In the genomic region with DNA sequence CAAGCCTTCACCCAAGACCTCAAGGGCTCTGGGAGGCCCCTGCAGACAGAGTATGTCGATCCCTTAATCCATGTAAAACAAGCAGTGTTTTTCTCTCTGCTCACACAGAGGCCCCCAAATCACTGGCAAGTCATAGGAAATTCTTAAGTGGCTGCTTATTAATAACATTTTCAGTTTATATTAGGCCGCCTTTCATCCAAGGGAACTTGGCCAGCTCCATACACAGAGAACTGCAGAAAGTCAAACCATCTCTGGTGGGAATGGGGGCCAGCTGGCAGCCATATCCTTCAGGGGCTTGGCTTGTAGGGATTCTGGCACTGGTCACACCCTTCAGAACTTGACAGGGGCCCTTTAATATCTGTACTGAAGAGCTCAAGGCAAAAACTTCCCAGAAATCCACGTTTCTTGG, we compare ENCODE assay signal across 9 mouse cellular contexts.
A peak's percentile ranks its signal among the peaks of the same experiment; 100 is the strongest.
DNase-seq lines count a peak whose midpoint lies in the region; ATAC-seq and TF ChIP-seq lines count a peak whose summit lies in the region.
"Had no signal": no experiment of that assay in that cellular context is flagged by ENCODE, and none has a peak within 500 bp of the region (broad histone marks: within the 10 kb centered on the region; RNA-seq: fewer than 3 reads in every experiment).

No protein-coding gene starts in this region.

- no peak overlapping the region for H3K9ac ChIP-seq in hindbrain, embryonic 13.5 days
- H3K9ac ChIP-seq in hindbrain, embryonic 11.5 days (ENCODE audit: low read depth, low read length): no peak overlapping the region
- H3K9ac ChIP-seq in neural tube, embryonic 15.5 days (replicated peaks): no peak overlapping the region
- no peak overlapping the region for H3K9ac ChIP-seq in intestine, embryonic 15.5 days
- H3K9ac ChIP-seq in stomach, postnatal 0 days (ENCODE audit: low read length): no peak overlapping the region

- DNase-seq in hindbrain, embryonic 11.5 days (ENCODE audit: low spot score): no peak
- DNase-seq in neural tube, embryonic 10.5 days (ENCODE audit: extremely low spot score, low spot score): no peak
- DNase-seq in stomach, postnatal 0 days (ENCODE audit: low spot score): peak; percentile 48
- no peak for DNase-seq in right cerebral cortex, adult 2 months (ENCODE audit: low spot score in 2 of 2)
- no peak for DNase-seq in layer of hippocampus, adult 9-10 months (ENCODE audit: low spot score)

- ATAC-seq in hindbrain, embryonic 13.5 days (ENCODE audit: low FRiP score): no peak
- no peak for ATAC-seq in hindbrain, embryonic 11.5 days (ENCODE audit: low FRiP score)
- no peak for ATAC-seq in neural tube, embryonic 15.5 days (ENCODE audit: low FRiP score)
- ATAC-seq in intestine, embryonic 15.5 days: peak; percentile 88
- peak; percentile 74; the same call in 1 of the 2 replicates for ATAC-seq in stomach, postnatal 0 days (ENCODE audit: low FRiP score, low TSS enrichment)

- no peaks in the 10 kb centered on the region for H3K36me3 ChIP-seq in hindbrain, embryonic 13.5 days
- H3K36me3 ChIP-seq in hindbrain, embryonic 11.5 days (ENCODE audit: control insufficient read depth, insufficient read depth, low read length): no peaks in the 10 kb centered on the region
- H3K36me3 ChIP-seq in neural tube, embryonic 15.5 days: no peaks in the 10 kb centered on the region
- H3K36me3 ChIP-seq in intestine, embryonic 15.5 days: no peaks in the 10 kb centered on the region
- no peaks in the 10 kb centered on the region for H3K36me3 ChIP-seq in stomach, postnatal 0 days (ENCODE audit: control insufficient read depth, insufficient read depth, low read length)

- H3K4me1 ChIP-seq in hindbrain, embryonic 13.5 days (replicated peaks): peaks cover 63% of the 10 kb centered on the region
- no peaks in the 10 kb centered on the region; the same call in 1 of the 2 replicates for H3K4me1 ChIP-seq in hindbrain, embryonic 11.5 days (replicated peaks; ENCODE audit: control insufficient read depth, insufficient read depth, low read length)
- H3K4me1 ChIP-seq in neural tube, embryonic 15.5 days: peaks cover 68% of the 10 kb centered on the region
- H3K4me1 ChIP-seq in intestine, embryonic 15.5 days (replicated peaks): peaks cover 25% of the 10 kb centered on the region
- H3K4me1 ChIP-seq in stomach, postnatal 0 days (replicated peaks; ENCODE audit: control insufficient read depth, insufficient read depth): peaks cover 8% of the 10 kb centered on the region

- peak; percentile 5 for TF ChIP-seq EP300 in stomach, postnatal 0 days (optimal IDR thresholded peaks at IDR 0.05)

- no peaks in the 10 kb centered on the region for H3K9me3 ChIP-seq in hindbrain, embryonic 13.5 days
- no peaks in the 10 kb centered on the region for H3K9me3 ChIP-seq in hindbrain, embryonic 11.5 days (ENCODE audit: control insufficient read depth, low read length)
- no peaks in the 10 kb centered on the region for H3K9me3 ChIP-seq in neural tube, embryonic 15.5 days (replicated peaks)
- H3K9me3 ChIP-seq in intestine, embryonic 15.5 days: no peaks in the 10 kb centered on the region
- H3K9me3 ChIP-seq in stomach, postnatal 0 days (ENCODE audit: control insufficient read depth, low read length): no peaks in the 10 kb centered on the region

- no peaks in the 10 kb centered on the region for H3K27me3 ChIP-seq in hindbrain, embryonic 13.5 days
- no peaks in the 10 kb centered on the region for H3K27me3 ChIP-seq in hindbrain, embryonic 11.5 days (ENCODE audit: control insufficient read depth, insufficient read depth, low read length)
- H3K27me3 ChIP-seq in neural tube, embryonic 15.5 days (replicated peaks): no peaks in the 10 kb centered on the region
- no peaks in the 10 kb centered on the region for H3K27me3 ChIP-seq in intestine, embryonic 15.5 days (replicated peaks)
- no peaks in the 10 kb centered on the region for H3K27me3 ChIP-seq in stomach, postnatal 0 days (ENCODE audit: control insufficient read depth, insufficient read depth, low read length)
- H3K27me3 ChIP-seq: CH12.LX had no signal

- H3K27ac ChIP-seq in hindbrain, embryonic 13.5 days: peak overlapping the region; percentile 62
- H3K27ac ChIP-seq in hindbrain, embryonic 11.5 days (ENCODE audit: low read depth, low read length): no peak overlapping the region
- H3K27ac ChIP-seq in neural tube, embryonic 15.5 days (replicated peaks): peak overlapping the region; percentile 54; the same call in 1 of the 2 replicates
- H3K27ac ChIP-seq in intestine, embryonic 15.5 days: peak overlapping the region; percentile 73
- H3K27ac ChIP-seq in stomach, postnatal 0 days (replicated peaks): peak overlapping the region; percentile 85

- TF ChIP-seq CTCF in stomach, postnatal 0 days (IDR thresholded peaks at IDR 0.05; ENCODE audit: low read depth): no peak

- WGBS in hindbrain, embryonic 13.5 days: 73% methylated on average over 3 of the region's 3 CpGs
- WGBS in hindbrain, embryonic 11.5 days: 86% methylated on average over 3 of the region's 3 CpGs
- WGBS in neural tube, embryonic 15.5 days: 67% methylated on average over 3 of the region's 3 CpGs
- 34% methylated on average over 3 of the region's 3 CpGs for WGBS in intestine, embryonic 15.5 days
- 28% methylated on average over 3 of the region's 3 CpGs for WGBS in stomach, postnatal 0 days

- H3K4me2 ChIP-seq in hindbrain, embryonic 13.5 days: no peak overlapping the region
- H3K4me2 ChIP-seq in hindbrain, embryonic 11.5 days (replicated peaks; ENCODE audit: low read depth, low read length): no peak overlapping the region
- no peak overlapping the region for H3K4me2 ChIP-seq in neural tube, embryonic 15.5 days
- H3K4me2 ChIP-seq in intestine, embryonic 15.5 days (replicated peaks): no peak overlapping the region
- H3K4me2 ChIP-seq in stomach, postnatal 0 days (replicated peaks; ENCODE audit: low read depth): no peak overlapping the region

- no peak overlapping the region for H3K4me3 ChIP-seq in hindbrain, embryonic 13.5 days
- H3K4me3 ChIP-seq in hindbrain, embryonic 11.5 days (ENCODE audit: low read depth, low read length): no peak overlapping the region
- H3K4me3 ChIP-seq in neural tube, embryonic 15.5 days (replicated peaks): no peak overlapping the region
- no peak overlapping the region for H3K4me3 ChIP-seq in intestine, embryonic 15.5 days (replicated peaks)
- H3K4me3 ChIP-seq in stomach, postnatal 0 days (ENCODE audit: low read depth, low read length): no peak overlapping the region

Comparison
In these comparisons a context has a peak if more than half of its experiments do, and no peak if none do; other contexts are left out.
1. ATAC-seq: peak in intestine, embryonic 15.5 days (single experiment) and stomach, postnatal 0 days (single experiment); none in hindbrain, embryonic 13.5 days (single experiment), hindbrain, embryonic 11.5 days (single experiment) and neural tube, embryonic 15.5 days (single experiment).